Mouse (Mus musculus) forebrain, embryonic 15.5 days (tissue): Measurements from ENCODE around the gene Nrxn2. TPM values are rescaled to one million over a fixed set of nuclear protein-coding genes. Genes with fewer than 3 reads are reported as not detected.

Source experiments
- ATAC-seq: fragments of 200-750 bp; cut with Nextera tagmentation; replicated peaks from 2 replicates; pipeline ENCODE4 v1.8.0; 2017; ENCODE audit warnings: mild to moderate bottlenecking, moderate TSS enrichment, moderate library complexity
- H3K27ac ChIP-seq: fragments of 300-500 bp; sonication (generic); replicated peaks from 2 replicates; pipeline ENCODE4 v1.5.1; 2015; ENCODE audit warnings: mild to moderate bottlenecking, inconsistent platforms
- H3K27me3 ChIP-seq: fragments of 300-500 bp; sonication (generic); 2 replicates; pipeline ENCODE4 v1.6.1; 2015; ENCODE audit warnings: inconsistent platforms
- H3K36me3 ChIP-seq: fragments of 300-500 bp; sonication (generic); 2 replicates; pipeline ENCODE4 v1.6.1; 2015; ENCODE audit warnings: mild to moderate bottlenecking, inconsistent platforms
- H3K4me1 ChIP-seq: fragments of 300-500 bp; sonication (generic); 2 replicates; pipeline ENCODE4 v1.6.1; 2015; ENCODE audit warnings: inconsistent platforms
- H3K4me2 ChIP-seq: fragments of 300-500 bp; sonication (generic); replicated peaks from 2 replicates; pipeline ENCODE4 v1.6.1; 2015; ENCODE audit warnings: mild to moderate bottlenecking, inconsistent platforms
- H3K4me3 ChIP-seq: fragments of 300-500 bp; sonication (generic); 2 replicates; pipeline ENCODE4 v1.5.1; 2015; ENCODE audit warnings: mild to moderate bottlenecking, inconsistent platforms
- H3K9ac ChIP-seq: fragments of 300-500 bp; sonication (generic); replicated peaks from 2 replicates; pipeline ENCODE4 v1.6.1; 2015; ENCODE audit warnings: mild to moderate bottlenecking, inconsistent platforms
- H3K9me3 ChIP-seq: fragments of 300-500 bp; sonication (generic); 2 replicates; pipeline ENCODE4 v1.6.1; 2016; ENCODE audit warnings: inconsistent platforms
- WGBS: fragments of 180-500 bp; shearing (Covaris S2); methylation state at CpG from one replicate; pipeline ENCODE4 v1.1.7; 2015; ENCODE audit warnings: mixed read lengths; 5-methylcytosine and 5-hydroxymethylcytosine counted together
- polyA plus RNA-seq: library from polyadenylated mRNA; unstranded; fragments of >200 nt; fragmentation: Nextera tagmentation; extraction: Ambion mirVana; gene quantifications from 2 replicates; pipeline ENCODE4 v1.2.1, GENCODE M21; 2015

Nrxn2 gene
- polyA plus RNA-seq, 1 experiment from 2014 or later, result 32.4 TPM

DNA sequence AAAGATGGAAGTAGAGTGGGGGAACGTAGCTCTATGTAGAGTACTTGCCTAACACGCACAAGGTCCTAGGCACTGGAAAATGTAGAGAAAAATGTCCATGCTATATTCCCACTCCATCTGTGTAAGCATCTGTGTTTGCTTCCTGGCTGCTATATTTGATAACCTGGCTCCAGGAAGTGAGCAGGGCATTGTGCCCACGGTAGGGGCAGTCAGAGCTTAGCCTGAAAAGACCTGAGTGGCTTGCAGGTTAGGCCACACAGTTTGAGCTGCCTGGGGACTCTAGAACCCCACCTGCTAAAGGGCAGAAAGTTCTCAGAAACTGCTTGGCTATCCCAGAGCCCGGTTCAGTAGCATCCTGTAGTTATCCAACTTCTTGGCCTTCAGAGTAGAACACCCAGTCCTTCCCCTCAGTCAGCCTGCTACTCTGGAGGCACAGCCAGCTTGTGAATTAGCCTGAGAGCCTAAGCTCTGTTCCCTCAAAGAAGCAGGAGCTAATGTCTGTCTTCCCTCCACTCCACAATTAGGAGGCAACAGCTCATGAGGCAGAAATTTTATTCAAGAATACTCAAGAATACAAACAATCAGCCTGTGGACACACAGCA lies 36.1 kb upstream of the Nrxn2 start:
- Histone ChIP-seq H3K4me3 (no peak overlapping the region), H3K4me2 (no peak overlapping the region), H3K4me1 (0 out of 2 replicates have a peak, but pooled peaks cover 3% of the 10 kb centered on the region), H3K36me3 (peaks cover 15% of the 10 kb centered on the region), H3K9ac (no peak overlapping the region), H3K9me3 (no peaks in the 10 kb centered on the region), H3K27ac (no peak overlapping the region), H3K27me3 (no peaks in the 10 kb centered on the region)
- 77% methylated on average over 4 of the region's 4 CpGs for whole genome bisulfite sequencing
- no peak for ATAC-seq

- ATAC-seq, result no peak
- 57% methylated on average over 5 of the region's 5 CpGs for WGBS
These were observed 35.1 kb upstream of the Nrxn2 start for GRCm38 (mm10) chr19:6383470-6383869.

DNA sequence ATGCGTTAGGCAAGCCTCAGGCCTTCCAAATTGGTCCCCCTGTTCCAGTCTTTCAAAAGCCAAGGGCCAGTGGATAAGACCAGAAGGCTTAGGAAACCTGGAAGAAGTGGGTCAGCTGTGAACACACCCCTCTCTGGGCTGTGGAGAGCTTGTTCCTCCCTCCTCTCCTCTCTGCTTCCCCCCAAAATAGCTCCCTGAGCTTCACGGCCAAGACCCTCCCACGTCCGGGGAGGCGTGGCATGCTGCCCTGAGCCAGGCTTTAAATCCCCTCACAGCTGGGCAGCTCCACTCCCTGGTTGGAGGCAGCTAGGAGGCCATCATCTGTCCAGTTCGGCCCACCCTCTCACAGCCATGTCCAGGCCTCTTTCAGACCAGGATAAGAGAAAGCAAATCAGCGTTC lies 34.4 kb upstream of the Nrxn2 start, which contains the start of gene Pygm:
TSS of gene Pygm (plus strand) at position 272 of the 400 bp plus-strand sequence.
- WGBS, result 15% methylated on average over 7 of the region's 7 CpGs
- no peak within 1 kb of the TSS for H3K9ac ChIP-seq
- H3K27me3 ChIP-seq, result no peaks in the 10 kb centered on the region
- ATAC-seq, result no peak
- no peaks in the 10 kb centered on the region for H3K9me3 ChIP-seq
- H3K4me1 ChIP-seq, result no peaks in the 10 kb centered on the region
- H3K4me2 ChIP-seq, result no peak within 1 kb of the TSS
- H3K4me3 ChIP-seq, result no peak within 1 kb of the TSS
- no peaks in the 10 kb centered on the region; the same call in 1 of the 2 replicates for H3K36me3 ChIP-seq
- no peak within 1 kb of the TSS for H3K27ac ChIP-seq

More at GRCm38 (mm10) chr19:6383470-6383869, 35.1 kb upstream of the Nrxn2 start:
- no peak overlapping the region for H3K27ac ChIP-seq
- H3K4me3 ChIP-seq, result no peak overlapping the region
- no peaks in the 10 kb centered on the region for H3K9me3 ChIP-seq
- H3K27me3 ChIP-seq, result no peaks in the 10 kb centered on the region
- no peak overlapping the region for H3K4me2 ChIP-seq
- H3K9ac ChIP-seq, result no peak overlapping the region
- peaks cover 4% of the 10 kb centered on the region for H3K36me3 ChIP-seq
- no peaks in the 10 kb centered on the region for H3K4me1 ChIP-seq

GRCm38 (mm10) chr19:6384954-6385353 lies 33.6 kb upstream of the Nrxn2 start:
- 0 out of 2 replicates have a peak, but pooled peaks cover 4% of the 10 kb centered on the region for H3K4me1 ChIP-seq
- WGBS, result 87% methylated on average over 11 of the region's 11 CpGs
- ATAC-seq, result no peak
- H3K9me3 ChIP-seq, result no peaks in the 10 kb centered on the region
- no peak overlapping the region for H3K4me3 ChIP-seq
- H3K9ac ChIP-seq, result no peak overlapping the region
- H3K27me3 ChIP-seq, result no peaks in the 10 kb centered on the region
- H3K36me3 ChIP-seq, result no peaks in the 10 kb centered on the region
- no peak overlapping the region for H3K27ac ChIP-seq
- H3K4me2 ChIP-seq, result no peak overlapping the region

GRCm38 (mm10) chr19:6385419-6385818 lies 33.1 kb upstream of the Nrxn2 start:
- Histone ChIP-seq H3K4me2 (no peak overlapping the region), H3K27ac (no peak overlapping the region), H3K9ac (no peak overlapping the region), H3K27me3 (no peaks in the 10 kb centered on the region), H3K9me3 (no peaks in the 10 kb centered on the region), H3K36me3 (no peaks in the 10 kb centered on the region), H3K4me1 (0 out of 2 replicates have a peak, but pooled peaks cover 4% of the 10 kb centered on the region), H3K4me3 (no peak overlapping the region)
- WGBS, result 79% methylated on average over 5 of the region's 5 CpGs
- ATAC-seq, result no peak

DNA sequence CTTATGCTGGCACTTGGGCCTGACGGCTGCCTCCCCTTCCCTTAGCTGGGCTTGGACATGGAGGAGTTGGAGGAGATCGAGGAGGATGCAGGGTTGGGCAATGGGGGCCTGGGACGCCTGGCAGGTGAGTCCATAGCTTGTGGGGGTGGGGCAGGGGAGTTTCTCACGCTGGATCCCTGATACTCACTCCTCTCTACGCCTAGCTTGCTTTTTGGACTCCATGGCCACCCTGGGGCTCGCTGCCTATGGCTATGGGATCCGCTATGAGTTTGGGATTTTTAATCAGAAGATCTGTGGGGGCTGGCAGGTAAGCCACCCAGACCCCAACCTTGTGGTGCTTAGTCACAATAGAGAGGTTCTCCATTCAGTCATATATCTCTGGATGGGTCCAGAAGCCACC lies 32.7 kb upstream of the Nrxn2 start:
- Histone ChIP-seq H3K4me3 (no peak overlapping the region), H3K27me3 (no peaks in the 10 kb centered on the region), H3K36me3 (no peaks in the 10 kb centered on the region), H3K9ac (no peak overlapping the region), H3K4me2 (no peak overlapping the region), H3K9me3 (no peaks in the 10 kb centered on the region), H3K27ac (no peak overlapping the region), H3K4me1 (0 out of 2 replicates have a peak, but pooled peaks cover 4% of the 10 kb centered on the region)
- no peak for ATAC-seq
- WGBS, result 86% methylated on average over 7 of the region's 7 CpGs

GRCm38 (mm10) chr19:6386234-6386633 lies 32.3 kb upstream of the Nrxn2 start:
- H3K4me3 ChIP-seq, result no peak overlapping the region
- H3K27me3 ChIP-seq, result no peaks in the 10 kb centered on the region
- ATAC-seq, result no peak
- 0 out of 2 replicates have a peak, but pooled peaks cover 4% of the 10 kb centered on the region for H3K4me1 ChIP-seq
- no peak overlapping the region for H3K27ac ChIP-seq
- no peaks in the 10 kb centered on the region for H3K9me3 ChIP-seq
- H3K4me2 ChIP-seq, result no peak overlapping the region
- WGBS, result 70% methylated on average over 9 of the region's 9 CpGs
- H3K36me3 ChIP-seq, result no peaks in the 10 kb centered on the region
- no peak overlapping the region for H3K9ac ChIP-seq

GRCm38 (mm10) chr19:6388006-6388405 lies 30.5 kb upstream of the Nrxn2 start:
- 81% methylated on average over 13 of the region's 13 CpGs for WGBS
- ATAC-seq, result no peak

GRCm38 (mm10) chr19:6389803-6390202 lies 28.7 kb upstream of the Nrxn2 start:
- Histone ChIP-seq H3K4me3 (peak overlapping the region; percentile 15), H3K9me3 (no peaks in the 10 kb centered on the region), H3K4me2 (peak overlapping the region; percentile 37), H3K9ac (peak overlapping the region; percentile 18; the same call in 1 of the 2 replicates), H3K4me1 (0 out of 2 replicates have a peak, but pooled peaks cover 4% of the 10 kb centered on the region), H3K27ac (no peak overlapping the region), H3K27me3 (no peaks in the 10 kb centered on the region), H3K36me3 (no peaks in the 10 kb centered on the region)
- ATAC-seq, result peak; percentile 34; the same call in 1 of the 2 replicates
- 6% methylated on average over 16 of the region's 16 CpGs for WGBS

More at GRCm38 (mm10) chr19:6388006-6388405, 30.5 kb upstream of the Nrxn2 start:
- Histone ChIP-seq H3K4me2 (no peak overlapping the region), H3K4me1 (0 out of 2 replicates have a peak, but pooled peaks cover 4% of the 10 kb centered on the region), H3K9ac (no peak overlapping the region), H3K4me3 (no peak overlapping the region), H3K27me3 (no peaks in the 10 kb centered on the region), H3K9me3 (no peaks in the 10 kb centered on the region), H3K27ac (no peak overlapping the region), H3K36me3 (no peaks in the 10 kb centered on the region)

DNA sequence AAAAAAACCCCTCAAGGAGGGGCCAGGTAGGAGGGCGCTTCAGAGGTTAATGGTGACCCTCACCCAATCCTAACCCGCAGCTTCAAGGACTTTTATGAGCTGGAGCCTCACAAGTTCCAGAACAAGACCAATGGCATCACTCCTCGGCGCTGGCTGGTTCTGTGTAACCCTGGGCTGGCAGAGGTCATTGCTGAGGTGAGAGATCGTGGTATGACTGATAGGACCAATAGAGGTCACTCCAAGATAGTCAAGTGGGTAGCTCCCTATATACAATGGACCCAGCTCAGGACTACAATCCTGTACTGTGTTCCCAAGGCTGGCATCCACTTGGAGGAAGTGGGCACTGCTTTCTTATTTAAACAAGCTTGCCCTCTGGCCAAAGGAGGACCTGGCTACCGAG lies 28.3 kb upstream of the Nrxn2 start:
- Histone ChIP-seq H3K9me3 (no peaks in the 10 kb centered on the region), H3K4me1 (0 out of 2 replicates have a peak, but pooled peaks cover 4% of the 10 kb centered on the region), H3K27ac (no peak overlapping the region), H3K4me2 (no peak overlapping the region), H3K4me3 (no peak overlapping the region), H3K36me3 (no peaks in the 10 kb centered on the region), H3K27me3 (no peaks in the 10 kb centered on the region), H3K9ac (no peak overlapping the region)
- 67% methylated on average over 6 of the region's 6 CpGs for WGBS
- no peak for ATAC-seq

GRCm38 (mm10) chr19:6392743-6393393 lies 25.7 kb upstream of the Nrxn2 start:
- Histone ChIP-seq H3K4me2 (no peak overlapping the region), H3K27me3 (no peaks in the 10 kb centered on the region), H3K9me3 (no peaks in the 10 kb centered on the region), H3K4me1 (0 out of 2 replicates have a peak, but pooled peaks cover 4% of the 10 kb centered on the region), H3K36me3 (no peaks in the 10 kb centered on the region), H3K4me3 (no peak overlapping the region), H3K9ac (no peak overlapping the region), H3K27ac (no peak overlapping the region)
- ATAC-seq, result no peak
- 93% methylated on average over 14 of the region's 14 CpGs for WGBS

DNA sequence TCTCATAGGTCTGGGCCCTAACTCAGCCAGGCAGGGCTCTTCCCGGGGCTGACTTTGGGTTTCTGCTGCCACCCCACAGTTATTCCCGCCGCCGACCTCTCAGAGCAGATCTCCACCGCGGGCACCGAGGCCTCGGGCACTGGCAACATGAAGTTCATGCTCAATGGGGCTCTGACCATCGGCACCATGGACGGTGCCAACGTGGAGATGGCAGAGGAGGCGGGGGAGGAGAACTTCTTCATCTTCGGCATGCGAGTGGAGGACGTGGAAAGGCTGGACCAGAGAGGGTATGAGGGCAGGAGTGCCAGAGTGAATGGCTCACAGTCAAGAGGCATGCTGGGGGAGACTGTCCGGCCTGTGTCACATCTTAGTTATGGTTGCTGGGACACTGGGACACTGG lies 24.9 kb upstream of the Nrxn2 start:
- Histone ChIP-seq H3K9ac (no peak overlapping the region), H3K27ac (no peak overlapping the region), H3K4me2 (no peak overlapping the region), H3K36me3 (no peaks in the 10 kb centered on the region), H3K27me3 (no peaks in the 10 kb centered on the region), H3K4me1 (peaks cover 12% of the 10 kb centered on the region), H3K4me3 (no peak overlapping the region), H3K9me3 (no peaks in the 10 kb centered on the region)
- WGBS, result 93% methylated on average over 16 of the region's 16 CpGs
- ATAC-seq, result no peak
